Mouse (Mus musculus) T-helper 17 cell (primary cell): ENCODE measurements at regions not wholly inside any gene's neighbourhood (a gene's known extent, or its start where the extent isn't known, plus 50 kb on each side); places are given as distances from the start of the nearest gene placed in this dataset.

Source experiments
- in situ Hi-C, 2 experiments: fragments of 300-600 bp; cut with MboI, MseI; formaldehyde crosslinking; loops; 1 replicate in 1 of 2; 2 replicates in 1 of 2; pipeline ENCODE4 v1.15.1; 2025; ENCODE audit warnings: high pct_unique_total_duplicates in 2 of 2

DNA sequence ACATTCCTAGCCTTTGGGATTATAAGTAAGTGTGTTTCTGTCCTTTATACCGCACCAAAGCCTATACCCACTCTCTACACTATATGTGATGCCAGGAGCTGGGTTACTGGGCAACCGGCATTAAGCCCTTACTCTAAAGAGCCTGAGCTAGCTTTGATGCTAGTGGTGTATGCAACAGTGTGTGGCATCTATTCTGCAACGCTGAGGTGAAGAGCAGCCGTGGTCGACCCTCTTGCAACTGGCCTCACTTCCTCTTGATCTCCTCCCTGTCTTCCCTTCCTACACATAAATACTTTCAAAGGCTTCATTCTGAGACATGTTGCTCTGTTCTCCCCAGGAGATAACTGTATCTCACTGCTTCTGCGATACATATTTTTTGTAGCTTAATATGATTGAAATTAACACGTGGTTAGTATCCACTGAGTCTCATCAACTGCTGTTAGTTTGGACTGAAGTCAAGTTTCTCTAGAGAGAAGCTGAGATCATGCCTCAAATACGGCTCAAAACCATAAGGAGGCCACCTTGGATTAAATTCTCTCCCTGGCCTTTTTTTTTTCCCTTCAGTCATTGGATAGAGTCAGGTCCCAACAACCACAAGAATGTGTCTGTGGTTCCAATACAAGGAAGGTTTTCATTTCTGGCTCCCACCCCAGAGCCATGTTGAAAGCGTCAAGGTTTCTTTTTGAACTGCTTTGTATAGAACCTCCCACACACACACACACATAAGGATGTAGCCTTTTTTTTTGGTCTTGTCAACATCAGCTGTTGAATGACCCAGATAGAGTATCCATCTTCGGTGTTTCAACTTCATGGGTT is 191.2 kb upstream of the Jmjd1c start:
- in situ Hi-C loops: loop anchor here in 1 of 2 experiments (5.0 kb wide), 1 partner anchor 198 kb away; no protein-coding TSS in a partner anchor

DNA sequence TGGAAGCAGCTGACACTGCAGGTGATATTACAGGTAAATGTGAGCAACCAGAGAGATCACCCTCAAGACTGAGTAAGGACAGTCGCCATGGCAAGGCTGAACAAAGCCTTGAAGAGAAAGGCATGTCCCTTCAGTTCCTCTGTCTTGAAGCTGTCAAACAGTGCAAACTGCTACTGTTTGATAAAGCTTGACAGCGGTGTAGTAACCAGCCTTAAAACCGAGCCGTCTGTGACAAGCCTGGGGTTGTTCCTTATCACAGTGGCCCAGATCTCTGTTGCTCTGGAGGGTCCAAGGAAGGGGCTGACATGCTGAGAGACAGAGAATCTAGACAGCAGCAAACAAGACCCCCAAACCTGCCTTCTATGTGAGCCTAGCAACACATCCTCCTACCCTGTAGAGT is 188.1 kb upstream of the Jmjd1c start:
- in situ Hi-C loops: loop anchor here in 1 of 2 experiments (5.0 kb wide), 1 partner anchor 194 kb away; no protein-coding TSS in a partner anchor

DNA sequence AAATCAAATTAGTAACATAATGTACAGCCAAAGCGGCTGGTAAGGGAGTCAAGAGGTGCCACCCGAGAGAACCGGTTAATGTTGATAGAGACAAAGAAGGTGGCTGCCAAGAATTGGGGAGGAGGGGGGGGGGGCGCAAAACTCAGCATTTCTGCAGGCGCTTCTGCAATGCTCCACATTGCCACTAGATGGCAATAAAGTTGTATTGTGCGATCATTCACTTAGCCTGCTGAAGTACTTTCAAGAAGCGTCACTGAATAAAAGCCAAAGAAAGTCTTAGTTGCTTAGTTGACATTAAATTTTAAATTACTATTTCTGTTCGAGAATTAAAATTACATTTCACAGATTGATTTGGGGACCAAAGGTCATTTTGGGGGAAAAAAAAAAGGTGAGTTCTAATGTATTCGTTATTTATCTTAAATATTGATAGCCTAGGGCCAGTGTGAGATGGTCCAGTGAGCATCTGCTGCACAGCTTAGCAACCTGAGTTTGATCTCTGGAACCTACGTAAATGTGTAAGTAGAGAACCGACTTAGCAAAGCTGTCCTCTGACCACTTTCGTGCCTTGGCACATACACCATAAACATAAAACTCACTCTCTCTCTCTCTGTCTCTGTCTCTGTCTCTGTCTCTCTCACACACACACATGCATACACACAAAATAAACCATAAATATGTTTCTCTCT is 186.6 kb upstream of the Jmjd1c start:
- in situ Hi-C loops: loop anchor here in 1 of 2 experiments (5.0 kb wide), 1 partner anchor 193 kb away; no protein-coding TSS in a partner anchor

DNA sequence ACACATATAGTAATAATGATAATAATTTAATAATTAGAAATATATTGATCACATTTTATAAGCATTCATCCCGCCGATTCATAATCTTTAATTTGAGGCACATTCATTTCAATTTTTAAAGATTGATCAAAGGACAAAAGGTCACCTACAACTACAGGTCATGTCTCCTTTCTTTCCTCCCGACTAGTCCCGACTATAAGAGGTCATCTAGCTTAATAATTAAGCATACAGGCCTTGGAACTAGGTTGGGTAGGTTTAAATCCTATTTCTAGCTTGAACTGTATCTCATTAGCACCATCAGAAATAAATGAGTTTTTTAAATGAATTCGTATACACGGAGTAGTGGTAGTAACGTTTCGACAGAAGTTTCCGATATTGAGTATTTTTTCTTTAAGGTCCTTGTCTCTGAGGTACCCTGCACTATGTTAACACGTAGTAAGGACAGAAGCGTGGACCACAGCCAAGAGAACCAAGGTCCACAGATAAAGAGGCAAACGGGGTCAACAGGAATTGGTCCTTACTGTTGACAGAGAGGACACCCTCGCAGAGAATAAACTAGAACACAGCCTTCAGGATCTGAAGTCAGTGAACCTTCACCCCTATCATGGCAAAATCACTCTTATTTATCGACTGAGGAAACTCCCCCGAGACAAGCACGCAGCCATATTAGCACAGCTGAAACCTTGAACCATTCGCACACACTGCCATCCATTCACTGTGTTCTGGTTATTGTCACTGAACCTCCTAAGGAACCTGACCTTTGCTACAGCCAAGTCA is 185.8 kb upstream of the Jmjd1c start:
- in situ Hi-C loops: loop anchor here in 1 of 2 experiments (5.0 kb wide), 2 partner anchors 192 to 307 kb away; no protein-coding TSS in a partner anchor

DNA sequence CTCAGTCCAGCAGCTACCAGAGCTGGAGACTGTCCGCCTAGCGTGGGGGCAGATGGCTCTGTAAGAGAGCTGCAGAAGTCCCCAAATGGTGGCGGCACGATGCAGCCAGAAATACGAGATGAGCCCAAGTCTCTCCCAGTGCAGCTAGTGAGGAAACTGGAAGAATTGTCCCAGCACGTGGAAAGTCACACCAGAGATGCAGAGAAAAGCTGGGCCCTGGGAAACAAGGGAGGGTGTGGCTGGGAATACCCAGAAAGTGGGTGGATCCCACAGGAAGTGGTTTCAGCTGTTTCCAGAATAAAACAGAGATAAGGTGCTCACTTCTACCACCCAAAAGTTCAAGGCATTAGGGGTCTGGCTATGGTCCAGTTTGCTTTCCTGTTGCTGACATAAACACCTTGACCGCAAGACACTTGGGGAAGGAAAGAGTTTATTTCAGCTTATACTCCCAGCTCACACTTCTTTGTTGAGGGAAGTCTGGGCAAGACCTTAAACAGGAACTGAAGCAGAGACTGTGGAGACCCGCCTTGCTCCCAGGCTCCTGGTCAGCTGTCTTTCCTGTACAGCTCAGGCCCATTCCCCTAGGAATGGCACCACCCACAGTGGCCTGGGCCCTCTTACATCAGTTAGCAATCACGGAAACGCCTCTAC is 184.5 kb upstream of the Jmjd1c start:
- in situ Hi-C loops: loop anchor here in 1 of 2 experiments (5.0 kb wide), 1 partner anchor 306 kb away; no protein-coding TSS in a partner anchor

DNA sequence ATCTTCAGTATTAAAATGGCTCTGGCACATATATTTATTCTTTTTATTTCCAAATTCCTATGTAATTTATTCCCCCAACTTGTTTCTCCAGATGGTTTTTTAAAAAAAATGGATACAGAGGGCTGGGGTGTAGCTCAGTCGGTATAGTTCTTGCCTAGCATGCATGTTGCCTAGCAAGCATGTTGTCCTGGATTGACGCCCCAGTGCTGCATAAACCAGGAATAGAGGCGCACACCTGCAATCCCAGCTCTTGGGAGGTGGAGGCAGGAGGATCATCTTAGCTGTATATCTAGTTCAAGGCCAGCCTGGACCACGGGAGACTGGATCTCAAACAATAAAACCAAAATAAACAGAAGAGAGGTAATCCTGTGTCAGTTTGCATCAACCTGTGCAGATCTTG is 183.5 kb upstream of the Jmjd1c start:
- in situ Hi-C loops: loop anchor here in 1 of 2 experiments (5.0 kb wide), 1 partner anchor 305 kb away; no protein-coding TSS in a partner anchor

DNA sequence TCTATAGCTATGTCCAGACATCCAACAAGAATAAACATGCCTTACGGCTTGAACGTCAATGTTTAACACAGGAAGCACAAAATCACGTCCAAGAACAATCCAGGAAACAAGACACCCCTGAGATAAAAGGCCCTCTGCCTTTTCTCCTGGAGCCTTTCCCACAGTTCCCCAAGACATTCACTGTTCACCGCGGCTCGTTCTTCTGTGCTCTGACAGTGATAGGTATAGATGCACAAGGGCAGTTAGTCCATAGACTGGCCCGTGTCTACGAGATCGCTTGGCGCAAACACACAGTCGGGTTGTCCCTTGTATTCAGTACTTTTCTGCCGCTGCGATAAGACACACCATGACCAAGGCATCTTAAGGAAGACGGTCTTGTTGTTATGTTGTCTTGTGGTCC is 182.7 kb upstream of the Jmjd1c start:
- in situ Hi-C loops: loop anchor here in 1 of 2 experiments (5.0 kb wide), 1 partner anchor 304 kb away; no protein-coding TSS in a partner anchor

DNA sequence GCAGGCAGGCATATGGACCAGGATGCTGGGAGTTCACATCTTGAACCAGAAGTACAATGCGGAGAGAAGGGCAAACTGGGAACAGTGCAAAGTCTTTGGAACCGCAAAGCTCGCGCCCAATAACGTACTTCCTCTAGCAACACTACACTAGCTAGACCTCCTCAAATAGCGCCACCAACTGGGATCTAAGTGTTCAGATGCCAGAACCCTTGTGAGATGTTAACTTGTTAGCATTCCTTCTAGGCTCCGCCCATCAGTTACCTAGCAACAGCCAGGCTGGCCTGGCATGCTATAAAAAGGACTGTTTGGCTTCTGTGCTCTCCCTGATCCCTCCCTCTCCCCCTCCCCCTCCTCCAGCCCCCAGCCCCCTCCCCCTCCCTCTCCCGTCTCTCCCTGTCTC is 182.3 kb upstream of the Jmjd1c start:
- in situ Hi-C loops: loop anchor here in 1 of 2 experiments (5.0 kb wide), 1 partner anchor 304 kb away; no protein-coding TSS in a partner anchor

DNA sequence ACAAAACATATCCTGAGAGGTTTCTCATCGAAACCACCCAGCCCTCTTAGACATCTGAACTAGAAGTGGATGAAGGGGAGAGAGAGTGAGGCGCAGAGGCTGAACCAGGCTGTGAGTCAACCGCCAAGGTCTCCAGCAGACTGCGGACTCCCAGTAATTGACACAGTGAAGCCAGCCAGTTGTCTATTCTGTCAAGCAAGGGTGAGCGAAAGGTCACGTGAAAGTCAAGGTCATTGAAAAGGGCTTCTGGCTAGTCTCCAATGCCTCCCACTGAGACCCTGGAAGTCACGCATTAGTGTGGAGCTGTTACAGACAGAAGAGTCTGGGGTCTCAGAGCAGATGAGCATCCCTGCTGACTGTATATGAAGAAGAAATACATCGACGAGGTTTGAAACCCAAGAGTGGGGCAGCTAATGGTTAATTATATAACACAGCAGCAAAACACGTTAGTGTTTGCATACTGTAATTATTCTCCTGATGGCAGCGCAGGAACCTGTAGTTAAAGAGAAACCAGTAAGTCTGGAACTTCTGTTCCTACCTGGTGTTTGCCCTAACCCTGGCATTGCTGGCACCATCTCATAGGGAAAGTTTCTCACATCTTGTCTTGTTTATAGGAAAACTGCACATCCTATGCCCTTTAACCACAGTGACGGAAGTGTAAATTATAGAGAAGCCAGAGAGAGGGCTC is 181.5 kb upstream of the Jmjd1c start:
- in situ Hi-C loops: loop anchor here in 1 of 2 experiments (5.0 kb wide), 1 partner anchor 303 kb away; no protein-coding TSS in a partner anchor

DNA sequence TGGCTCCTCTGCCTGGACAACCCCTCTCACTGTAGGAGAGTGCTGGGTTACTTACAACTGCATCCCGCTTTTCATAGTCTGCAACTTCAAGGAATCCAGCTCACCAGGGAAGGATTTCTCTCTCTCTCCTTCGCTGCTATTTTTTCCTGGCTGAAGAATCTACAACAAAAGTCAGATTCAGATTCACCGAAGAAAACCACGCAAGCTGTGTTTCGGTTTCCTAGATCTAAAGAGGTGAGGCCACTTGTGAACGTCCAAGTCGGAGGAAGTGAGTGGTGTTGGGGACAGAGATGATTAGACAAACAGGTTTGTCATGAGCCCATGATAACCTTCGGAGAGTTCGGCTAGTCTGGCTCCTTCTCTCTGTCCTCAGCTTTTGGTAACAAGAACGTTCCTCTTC is 180.1 kb upstream of the Jmjd1c start:
- in situ Hi-C loops: no loop called here

DNA sequence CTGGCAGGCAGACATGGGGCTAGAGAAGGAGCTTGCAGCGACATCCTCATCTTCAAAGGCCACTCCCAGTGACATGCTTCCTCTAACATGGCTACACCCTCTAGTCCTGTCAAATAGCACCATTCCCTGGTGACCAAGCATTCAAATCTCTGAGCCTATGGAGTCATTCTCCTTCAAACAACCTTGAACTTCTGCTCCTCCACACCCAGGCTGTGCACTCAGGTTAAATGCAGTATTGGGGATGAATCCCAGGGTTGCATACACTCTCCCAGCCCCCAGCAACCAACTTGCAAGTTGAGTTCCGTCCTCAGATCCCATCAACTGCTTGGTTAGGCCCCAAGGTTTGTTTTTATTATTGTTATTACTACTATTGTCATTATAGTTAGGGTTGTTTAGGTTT is 178.2 kb upstream of the Jmjd1c start:
- in situ Hi-C loops: no loop called here

DNA sequence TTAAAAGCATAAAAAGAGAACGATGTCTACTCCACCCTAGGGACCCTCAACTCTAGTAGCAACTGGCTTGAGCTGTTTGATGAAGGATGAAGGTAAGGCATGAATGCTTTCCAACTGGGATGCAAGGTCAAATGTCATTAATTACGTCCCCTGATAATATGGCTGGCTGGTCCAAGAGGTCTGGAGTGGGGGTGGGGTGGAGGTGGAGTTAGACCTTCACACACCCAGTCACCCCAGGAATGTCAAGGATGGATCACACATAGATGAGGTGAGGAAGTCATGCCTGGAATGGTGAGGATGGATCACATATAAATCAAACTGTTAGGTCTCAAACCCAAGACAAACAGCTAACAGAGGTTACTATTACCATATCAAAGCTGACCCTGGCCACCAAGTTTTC is 177.2 kb upstream of the Jmjd1c start:
- in situ Hi-C loops: no loop called here

DNA sequence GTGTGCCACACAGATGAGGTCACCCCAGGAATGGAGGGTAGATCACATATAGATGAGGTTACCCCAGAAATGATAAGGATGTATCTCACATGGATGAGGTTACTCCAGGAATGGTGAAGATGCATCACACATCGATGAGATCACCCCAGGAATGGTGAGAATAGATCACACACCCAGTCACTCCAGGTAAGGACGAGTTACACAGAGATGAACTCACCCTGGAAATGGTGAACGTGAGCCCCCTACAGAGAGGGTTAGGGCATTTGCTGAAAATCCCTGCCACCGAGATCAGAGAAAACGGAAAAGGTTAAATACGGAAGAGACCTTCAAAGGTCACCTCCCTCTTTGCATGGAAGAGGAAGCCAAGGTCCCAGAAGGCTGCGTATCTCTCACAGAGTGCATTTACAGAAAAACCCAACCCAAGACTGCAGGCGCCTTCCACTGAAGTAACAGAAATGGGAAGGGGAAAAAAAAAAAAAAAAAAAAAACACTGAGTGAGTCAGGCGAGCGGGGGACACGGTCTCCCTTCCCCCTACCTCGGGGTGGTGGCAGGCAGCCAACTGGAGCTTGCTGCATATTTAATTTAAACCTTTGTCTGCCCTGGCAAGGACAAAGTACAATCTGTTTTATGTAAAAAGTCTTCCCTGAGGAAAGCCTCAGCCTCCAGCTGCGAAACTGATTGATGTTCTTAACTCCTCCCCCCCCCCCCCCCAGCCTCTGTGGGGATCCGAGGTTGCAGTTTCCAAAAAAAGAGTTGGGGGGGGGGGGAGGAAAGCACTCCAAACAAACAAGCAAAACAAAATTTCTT is 175.8 kb upstream of the Jmjd1c start:
- in situ Hi-C loops: loop anchor here in 1 of 2 experiments (10.0 kb wide), 1 partner anchor 615 kb away; the partner anchor contains the start of gene Egr2

DNA sequence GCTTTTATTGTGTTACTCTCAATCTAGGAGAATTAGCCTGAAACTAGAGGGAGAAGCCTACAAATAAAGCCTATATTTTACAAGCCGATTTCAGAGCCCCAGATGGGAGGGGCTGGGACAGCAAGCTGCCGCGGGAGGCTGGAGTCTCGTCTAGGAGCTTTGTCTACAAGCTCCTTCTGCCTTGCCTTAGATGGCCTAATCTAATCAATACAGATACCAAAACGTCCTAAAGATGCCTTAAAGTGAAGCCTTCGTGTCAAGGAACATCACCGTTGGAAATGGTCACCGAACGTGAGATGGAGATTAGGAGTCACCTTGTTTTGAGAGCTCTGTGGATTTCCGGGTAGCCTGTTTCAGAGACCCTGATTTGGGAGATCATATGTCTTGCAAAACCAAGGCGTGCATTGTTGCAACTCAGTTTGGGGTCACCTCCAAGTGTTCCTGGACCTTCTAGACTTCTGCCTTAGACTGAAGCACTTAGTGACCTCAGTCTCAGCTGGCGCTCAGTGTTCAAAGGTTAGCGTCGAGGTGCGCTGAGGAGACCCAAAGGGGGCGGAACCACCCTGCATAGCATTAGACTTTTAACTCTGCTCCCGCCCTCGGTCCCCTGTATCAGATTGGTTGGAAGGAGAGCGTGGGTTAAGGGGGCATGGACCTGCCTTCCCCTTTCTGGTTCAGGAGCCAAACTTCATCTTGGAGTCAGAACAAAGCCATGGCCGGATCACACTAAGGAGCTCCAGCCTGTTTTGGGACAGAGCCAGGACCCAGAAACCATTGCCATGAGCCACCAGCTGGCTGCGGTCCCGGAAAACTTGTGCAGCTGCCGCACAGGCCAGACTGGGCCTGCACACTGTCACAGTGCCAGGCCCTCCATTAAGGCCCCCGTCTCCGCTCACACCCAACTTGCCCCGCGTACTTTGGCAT is 174.9 kb upstream of the Jmjd1c start:
- in situ Hi-C loops: loop anchor here in 1 of 2 experiments (10.0 kb wide), 1 partner anchor 614 kb away; the partner anchor contains the start of gene Egr2

DNA sequence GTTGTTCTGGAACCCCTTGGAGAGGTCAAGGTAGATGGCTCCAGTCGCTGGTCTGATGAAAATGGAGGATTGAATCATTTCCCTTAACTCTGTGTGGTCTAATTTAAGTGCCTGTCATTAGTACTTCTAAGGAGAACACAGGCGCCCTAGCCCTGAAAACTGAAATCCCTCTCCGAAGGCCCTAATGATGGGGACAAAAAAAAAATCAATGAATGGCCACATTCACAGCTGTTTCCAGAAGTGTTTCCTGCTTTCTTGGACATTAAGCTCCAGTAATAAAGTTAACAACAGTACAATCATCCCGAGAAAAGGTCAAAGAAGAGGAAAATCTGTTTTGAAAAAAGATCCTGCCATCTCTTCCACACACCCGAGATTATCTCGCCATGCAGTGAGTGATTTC is 174.1 kb upstream of the Jmjd1c start:
- in situ Hi-C loops: loop anchor here in 1 of 2 experiments (10.0 kb wide), 1 partner anchor 613 kb away; the partner anchor contains the start of gene Egr2

DNA sequence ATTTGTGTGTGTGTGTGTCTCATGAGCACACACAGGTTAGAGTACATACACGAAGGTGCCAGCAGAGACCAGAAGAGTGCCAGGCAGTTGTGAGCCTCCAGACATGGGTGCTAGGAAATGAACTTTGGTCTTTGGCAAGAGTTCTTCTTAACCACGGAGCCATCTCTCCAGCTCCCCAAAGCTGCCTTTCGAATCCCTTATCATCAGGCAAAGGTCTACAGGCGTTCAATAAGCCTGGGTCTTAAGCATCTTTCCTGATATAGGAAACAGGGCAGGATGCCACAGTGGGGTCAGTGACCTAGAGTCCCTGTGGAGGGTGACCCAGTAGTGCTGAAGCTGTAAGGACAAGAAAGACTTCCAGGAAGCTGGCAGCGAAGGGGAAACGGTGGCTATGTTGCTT is 173.6 kb upstream of the Jmjd1c start:
- in situ Hi-C loops: loop anchor here in 1 of 2 experiments (10.0 kb wide), 1 partner anchor 612 kb away; the partner anchor contains the start of gene Egr2

DNA sequence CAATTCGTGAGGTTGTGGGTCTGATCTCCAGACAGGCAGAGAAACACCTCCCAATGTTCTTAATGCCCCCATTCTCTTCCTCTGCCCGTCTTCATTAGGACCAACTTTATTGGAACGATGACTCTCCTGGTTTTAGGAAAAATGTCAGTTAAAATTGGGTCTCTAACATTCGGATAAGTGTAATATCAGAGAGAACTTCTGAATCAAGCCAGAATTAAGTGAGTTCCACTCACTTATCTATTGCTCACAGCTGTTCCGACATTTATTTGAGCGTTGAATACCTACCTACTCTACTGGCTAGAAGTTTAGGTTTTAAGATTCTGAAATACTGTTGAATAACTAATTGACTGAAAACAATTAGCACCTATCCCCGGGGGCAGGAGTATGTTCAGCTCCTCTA is 172.0 kb upstream of the Jmjd1c start:
- in situ Hi-C loops: loop anchor here in 1 of 2 experiments (10.0 kb wide), 1 partner anchor 611 kb away; the partner anchor contains the start of gene Egr2

DNA sequence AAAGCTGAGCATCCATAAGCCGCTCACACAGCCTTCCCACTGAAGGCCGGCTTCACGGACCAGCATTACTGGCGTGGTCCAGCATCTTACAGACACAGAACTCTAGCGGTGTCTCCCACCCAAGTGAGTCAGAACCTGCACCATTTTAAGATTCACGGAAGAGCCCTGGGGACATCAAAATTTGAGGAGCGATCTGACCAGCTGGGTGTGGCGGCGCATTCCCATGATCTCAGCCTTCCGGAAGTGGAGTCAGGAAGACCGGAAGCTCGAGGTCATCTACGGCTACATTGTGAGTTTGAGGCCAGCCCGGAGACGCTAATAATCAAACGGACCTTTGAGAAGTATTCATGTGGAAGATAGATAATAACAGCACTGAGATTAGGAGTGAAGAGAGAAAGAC is 171.5 kb upstream of the Jmjd1c start:
- in situ Hi-C loops: loop anchor here in 1 of 2 experiments (10.0 kb wide), 1 partner anchor 610 kb away; the partner anchor contains the start of gene Egr2
